Mouse (Mus musculus): ENCODE measurements around the gene Dbf4.

Gene Dbf4

GRCm38 (mm10) chr5:8366771-8367613 lies 55.5 kb downstream of the Dbf4 start:
- DNase-seq (ENCODE audit: low spot score in 2 of 2) = peak; percentile 49 to 59

GRCm38 (mm10) chr5:8362361-8362760 lies 60.2 kb downstream of the Dbf4 start:
- DNase-seq (ENCODE audit: low spot score in 2 of 2) = no peak

GRCm38 (mm10) chr5:8357677-8358076 lies 64.8 kb downstream of the Dbf4 start:
- no peak for DNase-seq (ENCODE audit: low spot score in 2 of 2)

DNA sequence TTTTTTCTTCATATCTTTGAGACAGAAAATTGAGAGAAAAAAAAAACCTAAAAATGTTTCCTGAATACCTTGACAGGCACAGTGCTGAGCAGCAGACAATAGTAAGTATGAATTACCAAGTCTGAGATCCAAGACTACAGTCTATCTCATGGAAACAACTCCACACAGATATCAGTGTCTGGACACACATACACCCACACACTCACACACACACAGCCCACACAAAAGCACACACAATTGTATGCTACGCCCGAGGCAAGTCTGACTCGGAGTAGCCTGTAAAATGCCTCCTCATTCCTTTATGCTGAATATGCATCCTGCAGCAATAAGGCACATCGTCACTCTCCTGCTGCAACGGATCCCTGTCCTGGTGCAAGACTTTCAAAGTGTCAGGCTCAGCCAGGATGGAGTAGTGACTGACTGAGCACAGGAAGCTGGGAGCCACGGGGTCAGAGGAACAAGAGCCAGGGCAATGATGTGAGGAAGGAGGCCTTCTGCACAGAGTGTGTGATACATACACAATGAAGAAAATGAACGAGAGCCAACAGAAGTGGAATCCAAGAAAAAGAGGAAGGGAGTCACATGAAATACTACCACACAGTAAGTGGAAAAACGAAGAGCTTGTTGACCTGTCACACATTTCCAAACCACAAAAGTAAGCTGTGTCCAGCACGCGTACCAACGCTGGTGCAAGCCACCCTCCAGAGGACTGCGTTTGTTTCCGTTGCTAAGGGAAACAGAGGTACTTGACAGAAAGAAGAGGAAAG lies 65.4 kb downstream of the Dbf4 start:
- no peak for DNase-seq (ENCODE audit: low spot score in 2 of 2)

- no peak for DNase-seq (ENCODE audit: low spot score in 2 of 2)
Observed at GRCm38 (mm10) chr5:8356326-8356725, 66.2 kb downstream of the Dbf4 start.

GRCm38 (mm10) chr5:8349557-8349956 lies 73.0 kb downstream of the Dbf4 start:
- DNase-seq (ENCODE audit: low spot score in 2 of 2) = no peak
